Mouse (Mus musculus): Measurements from ENCODE around the gene Esrrg.

GRCm38 (mm10) chr1:187610336-187610948 is 1.9 kb downstream of the Esrrg start:
- no peak for TF ChIP-seq EP300 (IDR thresholded peaks at IDR 0.05; ENCODE audit: low read depth in 1 of 2, low read length in 2 of 2)
- no peak for TF ChIP-seq RCOR1 (IDR thresholded peaks at IDR 0.05; ENCODE audit: low read depth, low read length)
- no peak for TF ChIP-seq POLR2AphosphoS5 (IDR thresholded peaks at IDR 0.05; ENCODE audit: borderline replicate concordance, low read depth, low read length)
- TF ChIP-seq ZNF384 (IDR thresholded peaks at IDR 0.05; ENCODE audit: low read depth, low read length) = no peak
- no peak for TF ChIP-seq POLR2A (IDR thresholded peaks at IDR 0.05; ENCODE audit: control insufficient read depth in 1 of 2, insufficient read depth in 1 of 2, low read depth in 1 of 2, low read length in 2 of 2, poor library complexity in 1 of 2)
- no peak for TF ChIP-seq HCFC1 (IDR thresholded peaks at IDR 0.05; ENCODE audit: low read depth, low read length)
- no peak for TF ChIP-seq JUND (IDR thresholded peaks at IDR 0.05; ENCODE audit: low read depth, low read length)
- no peak for TF ChIP-seq TCF12 (IDR thresholded peaks at IDR 0.05; ENCODE audit: low read depth, low read length)
- no peak for TF ChIP-seq CTCF (IDR thresholded peaks at IDR 0.05 in 2 of 3, conservative IDR thresholded peaks at IDR 0.05 in 1 of 3; ENCODE audit: control insufficient read depth in 1 of 3, insufficient read depth in 1 of 3, low read depth in 2 of 3, low read length in 3 of 3, poor library complexity in 1 of 3, severe bottlenecking in 1 of 3)
- TF ChIP-seq ETS1 (IDR thresholded peaks at IDR 0.05; ENCODE audit: low read depth, low read length) = no peak
- TF ChIP-seq E2F4 (IDR thresholded peaks at IDR 0.05; ENCODE audit: borderline replicate concordance, low read depth, low read length) = no peak
- TF ChIP-seq TBP (IDR thresholded peaks at IDR 0.05; ENCODE audit: low read depth, low read length) = no peak
- no peak for TF ChIP-seq NELFE (IDR thresholded peaks at IDR 0.05; ENCODE audit: low read depth, low read length)
